Mouse (Mus musculus): ENCODE results near the gene Rhox4f. TPM values are rescaled to one million over a fixed set of nuclear protein-coding genes. Genes with fewer than 3 reads are reported as not detected.
"Not testable (repeated sequence)": the region's sequence is repeated elsewhere in the genome, so short reads cannot be mapped to it uniquely, and the experiment has no call there.

Gene Rhox4f
- total RNA-seq (2022) = not detected

- not testable (repeated sequence) for DNase-seq (ENCODE audit: low spot score in 2 of 2)
Measured at GRCm38 (mm10) chrX:37607604-37608003, at the start of gene Rhox4f. Rhox4f (minus strand) TSS chrX:37607704.

GRCm38 (mm10) chrX:37651227-37651626, 43.7 kb upstream of the Rhox4f start, which contains the start of gene Rhox4g:
Rhox4g (minus strand) TSS chrX:37651327.
- DNase-seq (ENCODE audit: low spot score in 2 of 2) = not testable (repeated sequence)

- DNase-seq (ENCODE audit: low spot score in 2 of 2) = not testable (repeated sequence)
Measured at GRCm38 (mm10) chrX:37643370-37643769, 35.9 kb upstream of the Rhox4f start, which contains the start of gene Rhox2g. Rhox2g (minus strand) TSS chrX:37643470.

- DNase-seq (ENCODE audit: low spot score in 2 of 2) = not testable (repeated sequence)
Measured at GRCm38 (mm10) chrX:37628512-37628911, 21.0 kb upstream of the Rhox4f start, which contains the start of gene Rhox3g. Rhox3g (minus strand) TSS chrX:37628612.

- DNase-seq (ENCODE audit: low spot score in 2 of 2) = not testable (repeated sequence)
Measured at GRCm38 (mm10) chrX:37580692-37581091, 26.8 kb downstream of the Rhox4f start, which contains the start of gene Rhox3f. Rhox3f (plus strand) TSS chrX:37580992.

GRCm38 (mm10) chrX:37572638-37573037, 34.9 kb downstream of the Rhox4f start:
- DNase-seq (ENCODE audit: low spot score in 2 of 2) = not testable (repeated sequence)

GRCm38 (mm10) chrX:37571105-37571504, 36.4 kb downstream of the Rhox4f start, which contains the start of gene Rhox2f:
Rhox2f (plus strand) TSS chrX:37571405.
- not testable (repeated sequence) for DNase-seq (ENCODE audit: low spot score in 2 of 2)

- DNase-seq (ENCODE audit: low spot score in 2 of 2) = not testable (repeated sequence)
Measured at GRCm38 (mm10) chrX:37557112-37557511, 50.4 kb downstream of the Rhox4f start, which contains the start of gene Rhox4e. Rhox4e (plus strand) TSS chrX:37557412.

Other genes starting within 250 kb of the Rhox4f start
- gene Rhox3a2, start 227.7 kb downstream of the Rhox4f start, total RNA-seq (2022) = not detected
- gene Rhox4a2, start 216.9 kb downstream of the Rhox4f start, total RNA-seq (2022) = not detected
- gene Rhox2b, start 195.6 kb downstream of the Rhox4f start, total RNA-seq (2022) = not detected
- gene Rhox4b, start 175.2 kb downstream of the Rhox4f start, total RNA-seq (2022) = not detected
- gene Rhox2c, start 154.0 kb downstream of the Rhox4f start, total RNA-seq (2022) = not detected
- not detected for gene Rhox3c, start 149.1 kb downstream of the Rhox4f start, total RNA-seq (2022)
- gene Rhox4c, start 127.4 kb downstream of the Rhox4f start, total RNA-seq (2022) = not detected
- gene Rhox2d, start 114.3 kb downstream of the Rhox4f start, total RNA-seq (2022) = not detected
- gene Rhox4d, start 93.3 kb downstream of the Rhox4f start, total RNA-seq (2022) = not detected
- not detected for gene Rhox2e, start 77.3 kb downstream of the Rhox4f start, total RNA-seq (2022)
- gene Rhox3e, start 65.7 kb downstream of the Rhox4f start, total RNA-seq (2022) = not detected
- not detected for gene Rhox4e, start 50.3 kb downstream of the Rhox4f start, total RNA-seq (2022)
- not detected for gene Rhox2f, start 36.3 kb downstream of the Rhox4f start, total RNA-seq (2022)
- not detected for gene Rhox3f, start 26.7 kb downstream of the Rhox4f start, total RNA-seq (2022)
- gene Rhox3g, start 20.9 kb upstream of the Rhox4f start, total RNA-seq (2022) = not detected
- not detected for gene Rhox2g, start 35.8 kb upstream of the Rhox4f start, total RNA-seq (2022)
- gene Rhox4g, start 43.6 kb upstream of the Rhox4f start, total RNA-seq (2022) = not detected
- gene Rhox3h, start 61.1 kb upstream of the Rhox4f start, total RNA-seq (2022) = not detected
- not detected for gene Rhox2h, start 65.6 kb upstream of the Rhox4f start, total RNA-seq (2022)
- not detected for gene Rhox5, start 197.1 kb upstream of the Rhox4f start, total RNA-seq (2022)
- not detected for gene Rhox6, start 219.2 kb upstream of the Rhox4f start, total RNA-seq (2022)
- gene Rhox7a, start 224.0 kb upstream of the Rhox4f start, total RNA-seq (2022) = not detected